Comparison of ENCODE assay signal across 17 mouse cellular contexts in the genomic region with DNA sequence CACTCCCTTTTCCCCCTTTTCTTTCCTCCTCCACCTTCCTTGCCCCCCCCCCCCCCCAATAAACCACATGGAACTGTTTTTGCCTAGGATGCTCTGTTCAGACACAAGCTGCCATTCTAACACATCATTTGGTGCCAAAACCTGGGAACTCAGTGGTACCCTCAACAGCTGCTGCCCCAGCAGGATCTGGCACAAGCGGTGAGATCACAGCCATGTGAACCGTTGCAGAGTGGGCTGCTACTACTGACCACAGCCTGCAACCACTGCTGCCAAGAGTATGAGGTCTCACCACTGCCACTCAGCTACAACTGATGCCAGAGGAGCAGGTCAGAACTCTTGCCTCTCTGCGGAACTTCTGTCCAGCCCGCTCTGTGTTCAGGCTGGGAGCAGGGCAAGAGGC.
DNase-seq lines count a peak whose midpoint lies in the region; ATAC-seq lines count a peak whose summit lies in the region.
"Had no signal": no experiment of that assay in that cellular context is flagged by ENCODE, and none has a peak within 500 bp of the region (broad histone marks: within the 10 kb centered on the region; RNA-seq: fewer than 3 reads in every experiment).

No protein-coding gene starts in this region.

- H3K4me1 ChIP-seq in hindbrain, embryonic 16.5 days (ENCODE audit: control insufficient read depth, insufficient read depth, low read depth, low read length): no peaks in the 10 kb centered on the region
- no peaks in the 10 kb centered on the region for H3K4me1 ChIP-seq in hindbrain, embryonic 11.5 days (replicated peaks; ENCODE audit: control insufficient read depth, insufficient read depth, low read length)
- no peaks in the 10 kb centered on the region for H3K4me1 ChIP-seq in midbrain, embryonic 13.5 days (replicated peaks)
- no peaks in the 10 kb centered on the region for H3K4me1 ChIP-seq in midbrain, embryonic 11.5 days (ENCODE audit: control insufficient read depth, insufficient read depth, low read length)
- H3K4me1 ChIP-seq: forebrain, embryonic 10.5 days; heart, embryonic 13.5 days; liver, embryonic 15.5 days; neural tube, embryonic 15.5 days had no signal

- no peaks in the 10 kb centered on the region for H3K36me3 ChIP-seq in hindbrain, embryonic 16.5 days (ENCODE audit: control insufficient read depth, insufficient read depth, low read length)
- H3K36me3 ChIP-seq in hindbrain, embryonic 11.5 days (ENCODE audit: control insufficient read depth, insufficient read depth, low read length): no peaks in the 10 kb centered on the region
- no peaks in the 10 kb centered on the region for H3K36me3 ChIP-seq in midbrain, embryonic 13.5 days
- H3K36me3 ChIP-seq in midbrain, embryonic 11.5 days (ENCODE audit: control insufficient read depth, insufficient read depth, low read length): no peaks in the 10 kb centered on the region
- H3K36me3 ChIP-seq: forebrain, embryonic 10.5 days; heart, embryonic 13.5 days; liver, embryonic 15.5 days; neural tube, embryonic 15.5 days had no signal

- no peak overlapping the region for H3K27ac ChIP-seq in hindbrain, embryonic 16.5 days (ENCODE audit: low read depth, low read length)
- no peak overlapping the region for H3K27ac ChIP-seq in hindbrain, embryonic 11.5 days (ENCODE audit: low read depth, low read length)
- H3K27ac ChIP-seq in midbrain, embryonic 13.5 days: no peak overlapping the region
- no peak overlapping the region for H3K27ac ChIP-seq in midbrain, embryonic 11.5 days (ENCODE audit: low read depth, low read length)
- H3K27ac ChIP-seq: forebrain, embryonic 10.5 days; heart, embryonic 13.5 days; liver, embryonic 15.5 days; neural tube, embryonic 15.5 days had no signal

- WGBS in hindbrain, embryonic 16.5 days: 87% methylated on average over 4 of the region's 4 CpGs
- 90% methylated on average over 4 of the region's 4 CpGs for WGBS in hindbrain, embryonic 11.5 days
- 98% methylated on average over 4 of the region's 4 CpGs for WGBS in midbrain, embryonic 13.5 days
- WGBS in midbrain, embryonic 11.5 days: 91% methylated on average over 4 of the region's 4 CpGs

- no peaks in the 10 kb centered on the region for H3K27me3 ChIP-seq in hindbrain, embryonic 16.5 days (replicated peaks; ENCODE audit: control insufficient read depth, insufficient read depth, low read length)
- no peaks in the 10 kb centered on the region for H3K27me3 ChIP-seq in hindbrain, embryonic 11.5 days (ENCODE audit: control insufficient read depth, insufficient read depth, low read length)
- no peaks in the 10 kb centered on the region for H3K27me3 ChIP-seq in midbrain, embryonic 13.5 days
- no peaks in the 10 kb centered on the region for H3K27me3 ChIP-seq in midbrain, embryonic 11.5 days (ENCODE audit: control insufficient read depth, insufficient read depth, low read length)
- H3K27me3 ChIP-seq: heart, embryonic 13.5 days; liver, embryonic 15.5 days; neural tube, embryonic 15.5 days had no signal

- H3K4me2 ChIP-seq in hindbrain, embryonic 16.5 days (ENCODE audit: low read length): no peak overlapping the region
- H3K4me2 ChIP-seq in hindbrain, embryonic 11.5 days (replicated peaks; ENCODE audit: low read depth, low read length): no peak overlapping the region
- H3K4me2 ChIP-seq in midbrain, embryonic 13.5 days (replicated peaks): no peak overlapping the region
- H3K4me2 ChIP-seq in midbrain, embryonic 11.5 days: no peak overlapping the region
- H3K4me2 ChIP-seq: heart, embryonic 13.5 days; liver, embryonic 15.5 days; neural tube, embryonic 15.5 days had no signal

- H3K9ac ChIP-seq in hindbrain, embryonic 16.5 days (ENCODE audit: low read depth, low read length): no peak overlapping the region
- H3K9ac ChIP-seq in hindbrain, embryonic 11.5 days (ENCODE audit: low read depth, low read length): no peak overlapping the region
- H3K9ac ChIP-seq in midbrain, embryonic 13.5 days (replicated peaks): no peak overlapping the region
- H3K9ac ChIP-seq in midbrain, embryonic 11.5 days (ENCODE audit: low read length): no peak overlapping the region
- H3K9ac ChIP-seq: forebrain, postnatal 0 days; heart, embryonic 13.5 days; liver, embryonic 15.5 days; neural tube, embryonic 15.5 days had no signal

- peak; percentile 88 for ATAC-seq in hindbrain, embryonic 16.5 days
- no peak for ATAC-seq in hindbrain, embryonic 11.5 days (ENCODE audit: low FRiP score)
- ATAC-seq in midbrain, embryonic 13.5 days: 0 out of 2 replicates have a peak, but pooled peaks have one; percentile 24
- no peak for ATAC-seq in midbrain, embryonic 11.5 days (ENCODE audit: low FRiP score)
- ATAC-seq: forebrain, postnatal 0 days had no signal

- H3K4me3 ChIP-seq in hindbrain, embryonic 16.5 days (ENCODE audit: low read length): no peak overlapping the region
- H3K4me3 ChIP-seq in hindbrain, embryonic 11.5 days (ENCODE audit: low read depth, low read length): no peak overlapping the region
- no peak overlapping the region for H3K4me3 ChIP-seq in midbrain, embryonic 13.5 days (replicated peaks)
- no peak overlapping the region for H3K4me3 ChIP-seq in midbrain, embryonic 11.5 days (ENCODE audit: low read depth, low read length)
- H3K4me3 ChIP-seq: forebrain, embryonic 10.5 days; heart, embryonic 13.5 days; liver, embryonic 15.5 days; neural tube, embryonic 15.5 days had no signal

- DNase-seq in hindbrain, embryonic 11.5 days (ENCODE audit: low spot score): no peak
- DNase-seq in midbrain, embryonic 11.5 days (ENCODE audit: low spot score, missing footprints): no peak
- peak; percentile 25 for DNase-seq in cerebellum, adult 9-11 months
- DNase-seq in cerebellum, postnatal 4 days (ENCODE audit: low spot score in 2 of 2): peak; percentile 35 to 78
- DNase-seq in lung, postnatal 4 days: no peak
- DNase-seq: forebrain, postnatal 0 days; kidney, adult 8-10 months; kidney, postnatal 14 days; lung, postnatal 14 days; right cerebral cortex, postnatal 14 days; thymus, postnatal 4 days had no signal

- peaks cover 5% of the 10 kb centered on the region for H3K9me3 ChIP-seq in hindbrain, embryonic 16.5 days (ENCODE audit: control insufficient read depth, low read length)
- H3K9me3 ChIP-seq in hindbrain, embryonic 11.5 days (ENCODE audit: control insufficient read depth, low read length): no peaks in the 10 kb centered on the region
- peaks cover 5% of the 10 kb centered on the region; the same call in 1 of the 2 replicates for H3K9me3 ChIP-seq in midbrain, embryonic 13.5 days
- H3K9me3 ChIP-seq in midbrain, embryonic 11.5 days (ENCODE audit: control insufficient read depth, low read length): no peaks in the 10 kb centered on the region
- H3K9me3 ChIP-seq: liver, embryonic 15.5 days; neural tube, embryonic 15.5 days had no signal

Comparison
In these comparisons a context has a peak if more than half of its experiments do, and no peak if none do; other contexts are left out.
1. ATAC-seq: peak in hindbrain, embryonic 16.5 days (single experiment) and midbrain, embryonic 13.5 days (single experiment); none in hindbrain, embryonic 11.5 days (single experiment) and midbrain, embryonic 11.5 days (single experiment).
2. DNase-seq: peak in cerebellum, adult 9-11 months (single experiment) and cerebellum, postnatal 4 days (2 of 2); none in hindbrain, embryonic 11.5 days (single experiment), midbrain, embryonic 11.5 days (single experiment) and lung, postnatal 4 days (0 of 2).